Mouse (Mus musculus) left cerebral cortex, postnatal 4 days (tissue): ENCODE measurements around the gene 4930426L09Rik. TPM values are rescaled to one million over a fixed set of nuclear protein-coding genes. Genes with fewer than 3 reads are reported as not detected.

ENCODE experiments used
- DNase-seq: peaks from one replicate; pipeline ENCODE4 v3.0.0-alpha.2; 2022
- intact Hi-C: fragments of 180-260 bp; cut with DNase I; formaldehyde crosslinking; loops from one replicate; pipeline ENCODE4 v1.15.1; 2025
- total RNA-seq, 2 experiments: library from RNA; stranded (reverse); gene quantifications; 2 replicates each; pipeline ENCODE4 v1.2.3; 2021

The 4930426L09Rik gene
- under 1 TPM; 0.64 to 0.86 TPM for total RNA-seq

GRCm38 (mm10) chr2:18998054-18998478, at the start of gene 4930426L09Rik, which contains the start of gene Pip4k2a:
TSS of gene 4930426L09Rik (plus strand) at chr2:18998343.
TSS of gene Pip4k2a (minus strand) at chr2:18998126.
- intact Hi-C loops: loop anchor here (10.0 kb wide), 1 partner anchor 323 kb away; the partner anchor contains the start of genes Bmi1 and Commd3
- peak; percentile 92 for DNase-seq

GRCm38 (mm10) chr2:18948741-18949140, 49.4 kb upstream of the 4930426L09Rik start:
- intact Hi-C loops: no loop called here
- DNase-seq: no peak

- intact Hi-C loops: no loop called here
- no peak for DNase-seq
Observed at GRCm38 (mm10) chr2:18950758-18951157, 47.4 kb upstream of the 4930426L09Rik start.

- no peak for DNase-seq
- intact Hi-C loops: no loop called here
Observed at GRCm38 (mm10) chr2:18952102-18952673, 46.0 kb upstream of the 4930426L09Rik start.

- intact Hi-C loops: no loop called here
- DNase-seq: no peak
Observed at GRCm38 (mm10) chr2:18954422-18954821, 43.7 kb upstream of the 4930426L09Rik start.

- intact Hi-C loops: no loop called here
Observed at GRCm38 (mm10) chr2:18955022-18955421, 43.1 kb upstream of the 4930426L09Rik start.

GRCm38 (mm10) chr2:18955671-18956070, 42.5 kb upstream of the 4930426L09Rik start:
- DNase-seq: no peak
- intact Hi-C loops: no loop called here

More at GRCm38 (mm10) chr2:18955022-18955421, 43.1 kb upstream of the 4930426L09Rik start:
- DNase-seq: no peak

GRCm38 (mm10) chr2:18956424-18956823, 41.7 kb upstream of the 4930426L09Rik start:
- no peak for DNase-seq
- intact Hi-C loops: no loop called here

GRCm38 (mm10) chr2:18956945-18957344, 41.2 kb upstream of the 4930426L09Rik start:
- no peak for DNase-seq
- intact Hi-C loops: no loop called here

GRCm38 (mm10) chr2:18957459-18957858, 40.7 kb upstream of the 4930426L09Rik start:
- intact Hi-C loops: no loop called here

GRCm38 (mm10) chr2:18958044-18958443, 40.1 kb upstream of the 4930426L09Rik start:
- DNase-seq: no peak
- intact Hi-C loops: no loop called here

More at GRCm38 (mm10) chr2:18957459-18957858, 40.7 kb upstream of the 4930426L09Rik start:
- no peak for DNase-seq

GRCm38 (mm10) chr2:18958501-18958900, 39.6 kb upstream of the 4930426L09Rik start:
- DNase-seq: no peak
- intact Hi-C loops: no loop called here

- intact Hi-C loops: no loop called here
- no peak for DNase-seq
Observed at GRCm38 (mm10) chr2:18959008-18959407, 39.1 kb upstream of the 4930426L09Rik start.

GRCm38 (mm10) chr2:18959558-18959957, 38.6 kb upstream of the 4930426L09Rik start:
- no peak for DNase-seq
- intact Hi-C loops: no loop called here

- DNase-seq: no peak
- intact Hi-C loops: no loop called here
Observed at GRCm38 (mm10) chr2:18960376-18960973, 37.7 kb upstream of the 4930426L09Rik start.

- DNase-seq: no peak
- intact Hi-C loops: no loop called here
Observed at GRCm38 (mm10) chr2:18962502-18962901, 35.6 kb upstream of the 4930426L09Rik start.

GRCm38 (mm10) chr2:18963286-18964040, 34.7 kb upstream of the 4930426L09Rik start:
- intact Hi-C loops: no loop called here
- DNase-seq: no peak

GRCm38 (mm10) chr2:18965108-18965507, 33.0 kb upstream of the 4930426L09Rik start:
- intact Hi-C loops: no loop called here
- no peak for DNase-seq

GRCm38 (mm10) chr2:18965950-18966349, 32.2 kb upstream of the 4930426L09Rik start:
- intact Hi-C loops: no loop called here
- no peak for DNase-seq

GRCm38 (mm10) chr2:18966566-18966965, 31.6 kb upstream of the 4930426L09Rik start:
- DNase-seq: no peak
- intact Hi-C loops: no loop called here

- no peak for DNase-seq
- intact Hi-C loops: no loop called here
Observed at GRCm38 (mm10) chr2:18967451-18968063, 30.6 kb upstream of the 4930426L09Rik start.
